Mouse (Mus musculus): ENCODE data around the gene Lrp6. TPM values are rescaled to one million over a fixed set of nuclear protein-coding genes. Genes with fewer than 3 reads are reported as not detected.

The Lrp6 gene
- polyA plus RNA-seq, 1 experiment = 38.3 TPM

DNA sequence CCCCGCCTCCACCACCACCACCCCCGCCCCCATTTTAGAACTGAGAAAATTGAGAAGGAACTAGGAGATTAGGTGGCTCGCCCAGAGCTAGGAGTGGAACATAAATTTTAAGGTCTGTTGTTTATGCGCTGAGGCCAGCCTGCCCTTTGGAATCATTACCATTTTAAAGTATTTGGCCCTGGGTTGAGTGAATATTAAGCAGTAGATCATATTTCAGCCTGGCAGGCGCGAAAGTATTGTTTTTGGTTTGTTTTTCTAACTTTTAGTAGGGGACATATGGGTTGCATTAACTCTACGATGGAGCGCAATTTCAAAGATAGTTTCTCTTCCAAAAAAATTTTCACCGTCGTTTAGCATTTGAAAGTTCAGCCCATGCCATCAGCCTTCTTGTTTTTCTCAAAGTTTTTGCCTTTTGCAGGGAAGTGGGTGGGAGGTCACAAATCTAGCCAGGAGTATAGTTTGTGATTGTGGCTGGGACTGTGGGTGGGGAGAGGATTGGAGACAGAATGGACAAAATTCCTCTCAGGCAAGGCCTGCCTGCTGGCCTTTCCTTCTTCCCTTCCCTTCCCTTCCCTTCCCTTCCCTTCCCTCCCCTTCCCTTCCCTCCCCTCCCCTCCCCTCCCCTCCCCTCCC, 35.7 kb upstream of the Lrp6 start:
- 59% methylated on average over 10 of the region's 10 CpGs for WGBS
- TF ChIP-seq CTCF (IDR thresholded peaks at IDR 0.05; ENCODE audit: insufficient read depth, low read length) = no peak
- TF ChIP-seq POLR2A (IDR thresholded peaks at IDR 0.05; ENCODE audit: borderline replicate concordance, extremely low read depth, low read depth, low read length) = no peak
- Histone ChIP-seq H3K4me1 (ENCODE audit: control insufficient read depth, insufficient read depth, low read length) (peaks cover 5% of the 10 kb centered on the region), H3K4me3 (replicated peaks; ENCODE audit: extremely low read depth, low read depth, low read length) (no peak overlapping the region)
- DNase-seq = no peak

DNA sequence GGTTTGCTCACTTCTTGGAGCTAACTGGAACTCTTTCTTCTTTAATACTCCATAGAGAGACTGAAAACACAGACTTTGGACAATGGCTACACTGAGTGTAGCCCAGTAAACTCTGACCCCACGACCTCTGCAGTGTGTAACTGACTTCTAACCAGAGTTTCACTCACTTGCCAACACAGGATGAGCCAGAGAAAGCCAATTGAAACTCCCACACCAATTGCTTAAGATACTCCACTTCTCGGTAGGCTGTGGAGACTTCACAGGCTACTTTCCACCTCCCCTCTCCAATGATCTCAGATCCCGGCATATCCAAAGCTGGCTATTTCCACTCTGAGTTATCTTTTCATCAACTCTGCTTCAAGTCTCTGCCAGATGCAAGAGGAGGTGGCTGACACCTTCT, 35.0 kb upstream of the Lrp6 start:
- peaks cover 4% of the 10 kb centered on the region for H3K4me1 ChIP-seq (ENCODE audit: control insufficient read depth, insufficient read depth, low read length)
- WGBS = 37% methylated on average over 3 of the region's 3 CpGs
- DNase-seq = no peak
- H3K4me3 ChIP-seq (replicated peaks; ENCODE audit: extremely low read depth, low read depth, low read length) = no peak overlapping the region
- no peak for TF ChIP-seq CTCF (IDR thresholded peaks at IDR 0.05; ENCODE audit: insufficient read depth, low read length)
- TF ChIP-seq POLR2A (IDR thresholded peaks at IDR 0.05; ENCODE audit: borderline replicate concordance, extremely low read depth, low read depth, low read length) = no peak

DNA sequence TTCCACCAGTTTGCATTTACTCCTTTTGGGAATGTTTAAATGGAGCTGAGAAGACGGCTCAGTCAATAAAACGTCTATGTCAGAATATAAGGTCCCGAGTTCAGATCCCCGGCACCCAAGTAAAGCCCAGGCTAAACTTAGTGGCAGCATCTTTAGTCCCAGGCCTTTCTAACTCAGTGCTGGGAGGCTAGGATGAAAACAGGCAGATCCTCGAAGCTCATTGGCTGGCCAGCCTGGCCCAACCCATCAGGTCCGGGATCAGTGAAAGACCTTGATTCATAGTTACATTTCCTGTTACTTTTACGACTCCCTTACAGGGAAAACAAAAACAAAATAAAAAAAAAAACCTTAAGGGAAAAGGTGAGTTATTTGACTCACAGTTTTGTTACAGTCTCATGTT, 34.4 kb upstream of the Lrp6 start:
- TF ChIP-seq CTCF (IDR thresholded peaks at IDR 0.05; ENCODE audit: insufficient read depth, low read length) = no peak
- TF ChIP-seq POLR2A (IDR thresholded peaks at IDR 0.05; ENCODE audit: borderline replicate concordance, extremely low read depth, low read depth, low read length) = no peak
- H3K4me1 ChIP-seq (ENCODE audit: control insufficient read depth, insufficient read depth, low read length) = no peaks in the 10 kb centered on the region
- 67% methylated on average over 7 of the region's 7 CpGs for WGBS
- DNase-seq = no peak
- H3K4me3 ChIP-seq (replicated peaks; ENCODE audit: extremely low read depth, low read depth, low read length) = no peak overlapping the region

DNA sequence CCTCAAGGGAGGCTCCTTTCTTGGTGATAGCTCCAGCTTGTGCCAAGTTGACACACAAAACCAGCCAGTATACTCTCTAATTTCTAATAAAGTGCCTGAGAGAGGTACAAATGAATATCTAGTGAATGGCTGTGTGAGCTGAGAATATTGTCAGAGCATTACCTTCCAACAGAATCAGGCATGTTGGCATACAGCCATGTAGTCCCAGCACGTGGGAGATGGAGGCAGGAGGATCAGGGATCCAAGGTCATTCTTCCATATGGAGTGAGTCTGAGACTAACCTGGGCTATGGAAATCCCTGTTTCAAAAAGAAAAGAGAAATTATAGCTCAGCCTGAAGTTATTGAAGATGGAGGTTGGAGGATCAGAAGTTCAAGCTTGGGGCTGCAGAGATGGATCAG, 32.5 kb upstream of the Lrp6 start:
- Histone ChIP-seq H3K4me1 (ENCODE audit: control insufficient read depth, insufficient read depth, low read length) (no peaks in the 10 kb centered on the region; the same call in 1 of the 2 replicates), H3K4me3 (replicated peaks; ENCODE audit: extremely low read depth, low read depth, low read length) (no peak overlapping the region)
- DNase-seq = no peak
- TF ChIP-seq POLR2A (IDR thresholded peaks at IDR 0.05; ENCODE audit: borderline replicate concordance, extremely low read depth, low read depth, low read length) (no peak), CTCF (IDR thresholded peaks at IDR 0.05; ENCODE audit: insufficient read depth, low read length) (no peak)
- WGBS = 70% methylated on average over 1 of the region's 1 CpGs

DNA sequence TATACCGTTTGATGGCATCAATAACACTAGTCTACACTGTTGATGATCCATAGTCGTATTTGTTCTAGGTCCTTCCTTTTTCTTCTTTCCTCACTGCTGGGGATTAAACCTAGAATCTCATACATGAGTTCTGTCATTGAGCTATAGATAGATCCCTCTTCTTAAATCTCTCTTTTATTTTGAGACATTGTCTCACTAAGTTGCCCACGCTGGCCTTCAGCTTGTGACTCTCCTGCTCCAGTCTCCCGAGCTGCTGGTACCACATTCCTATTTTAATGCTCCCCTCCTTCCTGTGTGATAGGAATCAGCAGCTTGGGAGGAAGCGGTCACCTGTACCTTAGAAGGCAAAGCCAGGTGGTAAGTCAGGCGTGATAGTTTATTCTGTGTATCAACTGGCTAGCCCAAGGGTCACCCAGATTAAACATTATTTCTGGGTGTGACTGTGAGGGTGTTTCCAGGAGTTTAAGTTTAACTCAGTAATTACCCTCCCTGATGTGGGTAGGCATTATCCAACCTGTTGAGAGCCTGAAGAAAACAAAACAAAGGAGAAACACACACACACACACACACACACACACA, 31.0 kb upstream of the Lrp6 start:
- no peak for DNase-seq
- TF ChIP-seq POLR2A (IDR thresholded peaks at IDR 0.05; ENCODE audit: borderline replicate concordance, extremely low read depth, low read depth, low read length) (no peak), CTCF (IDR thresholded peaks at IDR 0.05; ENCODE audit: insufficient read depth, low read length) (no peak)
- H3K4me3 ChIP-seq (replicated peaks; ENCODE audit: extremely low read depth, low read depth, low read length) = no peak overlapping the region
- no peaks in the 10 kb centered on the region; the same call in 1 of the 2 replicates for H3K4me1 ChIP-seq (ENCODE audit: control insufficient read depth, insufficient read depth, low read length)
- 79% methylated on average over 6 of the region's 6 CpGs for WGBS

DNA sequence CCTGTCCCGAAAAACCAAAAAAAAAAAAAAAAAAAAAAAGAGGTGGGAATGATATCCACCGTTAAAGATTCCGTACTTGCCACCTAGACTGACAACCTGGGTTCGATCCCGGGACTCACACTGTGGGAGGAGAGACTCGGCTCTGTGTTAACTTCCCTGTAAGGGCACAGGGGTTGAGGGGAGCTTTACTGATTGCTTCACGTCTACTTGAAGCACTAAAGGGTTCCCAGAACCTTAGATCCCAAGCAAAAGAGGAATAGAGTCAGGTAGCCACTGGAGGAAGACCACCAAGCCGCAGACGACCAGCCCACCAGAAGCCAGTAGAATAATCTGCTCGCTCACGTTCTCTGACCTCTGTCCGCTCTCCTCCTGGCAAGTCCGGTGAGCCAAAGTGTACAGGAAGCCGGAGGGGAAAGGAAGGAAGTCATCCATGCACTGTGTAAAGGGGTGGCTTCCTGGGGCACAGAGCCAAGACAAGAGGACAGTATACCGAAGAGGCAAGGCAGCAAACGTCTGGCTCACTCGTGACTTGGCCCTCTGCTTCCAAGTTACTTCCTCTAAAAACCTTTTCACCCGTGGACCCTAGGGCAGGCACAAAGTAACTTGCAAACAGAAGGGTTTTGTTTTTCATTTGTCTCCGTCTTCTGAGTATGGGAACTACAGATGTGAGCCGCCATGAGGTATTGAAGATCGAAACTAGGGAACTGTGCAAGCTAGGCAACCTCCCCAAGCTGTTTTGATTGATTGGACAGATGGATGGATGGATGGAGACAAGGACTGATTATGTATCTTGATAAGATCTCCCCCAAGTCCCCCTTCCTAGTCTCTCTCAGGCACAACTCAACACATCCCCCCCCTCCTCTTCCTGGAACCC, 28.0 kb upstream of the Lrp6 start:
- DNase-seq = peak; percentile 34
- Histone ChIP-seq H3K4me1 (ENCODE audit: control insufficient read depth, insufficient read depth, low read length) (no peaks in the 10 kb centered on the region; the same call in 1 of the 2 replicates), H3K4me3 (replicated peaks; ENCODE audit: extremely low read depth, low read depth, low read length) (peak overlapping the region; percentile 15)
- WGBS = 33% methylated on average over 21 of the region's 21 CpGs
- TF ChIP-seq POLR2A (IDR thresholded peaks at IDR 0.05; ENCODE audit: borderline replicate concordance, extremely low read depth, low read depth, low read length) = no peak
- TF ChIP-seq CTCF (IDR thresholded peaks at IDR 0.05; ENCODE audit: insufficient read depth, low read length) = no peak

DNA sequence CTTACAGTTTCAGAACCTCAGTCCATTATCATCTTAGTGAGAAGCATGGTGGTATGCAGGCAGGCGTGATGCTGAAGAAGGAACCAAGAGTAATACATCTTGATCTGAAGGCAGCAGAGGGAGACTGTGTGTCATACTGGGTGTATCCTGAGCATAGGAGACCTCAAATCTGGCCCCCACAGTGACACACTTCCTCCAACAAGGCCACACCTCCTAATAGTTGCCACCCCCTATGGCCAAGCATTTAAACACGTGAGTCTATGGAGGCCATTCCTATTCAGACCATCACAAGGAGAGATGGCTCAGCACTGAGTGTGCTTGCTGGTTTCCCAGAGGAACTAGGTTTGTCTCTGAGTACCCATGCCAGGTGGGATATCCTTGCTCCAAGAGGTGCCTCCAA, 24.8 kb upstream of the Lrp6 start:
- no peak overlapping the region for H3K4me3 ChIP-seq (replicated peaks; ENCODE audit: extremely low read depth, low read depth, low read length)
- DNase-seq = no peak
- no peaks in the 10 kb centered on the region; the same call in 1 of the 2 replicates for H3K4me1 ChIP-seq (ENCODE audit: control insufficient read depth, insufficient read depth, low read length)
- WGBS = 98% methylated on average over 2 of the region's 2 CpGs
- TF ChIP-seq POLR2A (IDR thresholded peaks at IDR 0.05; ENCODE audit: borderline replicate concordance, extremely low read depth, low read depth, low read length) = no peak
- no peak for TF ChIP-seq CTCF (IDR thresholded peaks at IDR 0.05; ENCODE audit: insufficient read depth, low read length)

DNA sequence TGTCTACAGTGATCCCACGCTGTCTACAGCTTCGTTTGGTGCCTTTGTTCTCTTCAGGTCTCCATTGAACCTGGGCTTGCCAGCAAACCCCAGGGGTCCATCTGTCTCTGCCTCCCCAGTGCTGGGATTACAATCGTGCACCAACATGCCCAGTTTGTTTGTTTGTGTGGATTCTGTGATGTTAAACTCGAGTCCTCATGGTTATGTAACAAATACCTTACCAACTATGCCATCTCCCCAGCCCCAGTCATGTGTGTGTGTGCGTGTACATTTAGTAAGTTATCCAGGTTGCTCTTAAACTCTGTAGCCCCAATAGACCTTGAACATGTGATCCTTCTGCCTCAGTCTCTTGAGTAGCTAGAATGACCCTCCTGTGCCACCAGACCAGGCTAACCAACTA, 19.5 kb upstream of the Lrp6 start:
- no peaks in the 10 kb centered on the region for H3K4me1 ChIP-seq (ENCODE audit: control insufficient read depth, insufficient read depth, low read length)
- TF ChIP-seq CTCF (IDR thresholded peaks at IDR 0.05; ENCODE audit: insufficient read depth, low read length) (no peak), POLR2A (IDR thresholded peaks at IDR 0.05; ENCODE audit: borderline replicate concordance, extremely low read depth, low read depth, low read length) (no peak)
- WGBS = 84% methylated on average over 5 of the region's 5 CpGs
- DNase-seq = no peak
- no peak overlapping the region for H3K4me3 ChIP-seq (replicated peaks; ENCODE audit: extremely low read depth, low read depth, low read length)

DNA sequence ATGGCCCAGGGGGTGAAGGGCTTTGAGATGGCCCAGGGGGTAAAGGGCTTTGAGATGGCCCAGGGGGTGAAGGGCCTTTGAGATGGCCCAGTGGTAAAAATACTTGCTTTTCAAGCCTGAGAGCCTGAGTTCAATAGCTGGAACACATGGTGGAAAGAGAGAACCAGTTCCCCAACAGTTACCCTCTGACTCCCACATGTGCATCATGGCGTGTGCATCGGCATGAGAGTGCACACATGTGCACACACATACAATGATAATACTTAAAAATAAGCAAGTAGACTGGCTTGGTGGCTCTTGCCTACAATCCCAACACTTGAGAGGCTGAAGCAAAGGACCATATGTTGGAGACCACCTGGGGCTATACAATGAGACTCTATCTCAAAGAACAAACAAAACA, 17.9 kb upstream of the Lrp6 start:
- H3K4me3 ChIP-seq (replicated peaks; ENCODE audit: extremely low read depth, low read depth, low read length) = no peak overlapping the region
- no peak for TF ChIP-seq CTCF (IDR thresholded peaks at IDR 0.05; ENCODE audit: insufficient read depth, low read length)
- no peak for TF ChIP-seq POLR2A (IDR thresholded peaks at IDR 0.05; ENCODE audit: borderline replicate concordance, extremely low read depth, low read depth, low read length)
- DNase-seq = no peak
- H3K4me1 ChIP-seq (ENCODE audit: control insufficient read depth, insufficient read depth, low read length) = no peaks in the 10 kb centered on the region
- 98% methylated on average over 2 of the region's 2 CpGs for WGBS

Data from lung, adult 2 months (tissue).